Mouse (Mus musculus) left cerebral cortex, adult 8-10 months (tissue): ENCODE measurements around the gene Ankrd34a. TPM values are rescaled to one million over a fixed set of nuclear protein-coding genes. Genes with fewer than 3 reads are reported as not detected.
"Not testable (repeated sequence)": the region's sequence is repeated elsewhere in the genome, so short reads cannot be mapped to it uniquely, and the experiment has no call there.

ENCODE experiments used
- DNase-seq, 2 experiments: peaks; one replicate each; pipeline ENCODE4 v3.0.0; 2022; ENCODE audit warnings: low spot score in 2 of 2
- total RNA-seq, 4 experiments: library from RNA; stranded (reverse); gene quantifications; 2 replicates each; pipeline ENCODE4 v1.2.4; 2022

Gene Ankrd34a
- total RNA-seq, 4 experiments from 2014 or later = 60.4 to 65.0 (median 61.0) TPM

GRCm38 (mm10) chr3:96603311-96603710, 6.9 kb downstream of the Ankrd34a start:
- DNase-seq = no peak

GRCm38 (mm10) chr3:96606007-96606406, 9.6 kb downstream of the Ankrd34a start:
- not testable (repeated sequence) for DNase-seq

GRCm38 (mm10) chr3:96606618-96607017, 10.2 kb downstream of the Ankrd34a start:
- no peak for DNase-seq

GRCm38 (mm10) chr3:96617941-96618340, 21.5 kb downstream of the Ankrd34a start:
- no peak for DNase-seq

GRCm38 (mm10) chr3:96623201-96623600, 26.8 kb downstream of the Ankrd34a start:
- DNase-seq = no peak

- DNase-seq = peak; percentile 95 to 96
Observed at GRCm38 (mm10) chr3:96629729-96630600, 33.5 kb downstream of the Ankrd34a start, which contains the start of gene Rbm8a. Rbm8a (plus strand) TSS chr3:96629933.

GRCm38 (mm10) chr3:96632058-96632457, 35.6 kb downstream of the Ankrd34a start:
- no peak for DNase-seq

- no peak for DNase-seq
Observed at GRCm38 (mm10) chr3:96634015-96634414, 37.6 kb downstream of the Ankrd34a start.

- peak; percentile 82 to 87 for DNase-seq
Observed at GRCm38 (mm10) chr3:96634928-96635879, 38.8 kb downstream of the Ankrd34a start, which contains the start of the genes Pex11b and Gm42957. Pex11b (plus strand) TSS chr3:96635376. Gm42957 (plus strand) TSS chr3:96635474.

GRCm38 (mm10) chr3:96635906-96636305, 39.5 kb downstream of the Ankrd34a start:
- no peak for DNase-seq

GRCm38 (mm10) chr3:96636448-96636847, 40.0 kb downstream of the Ankrd34a start:
- DNase-seq = no peak

GRCm38 (mm10) chr3:96639219-96639618, 42.8 kb downstream of the Ankrd34a start:
- DNase-seq = no peak

- DNase-seq = no peak
Observed at GRCm38 (mm10) chr3:96645018-96645649, 48.7 kb downstream of the Ankrd34a start, which contains the start of gene Itga10. Itga10 (plus strand) TSS chr3:96645584.

- no peak for DNase-seq
Observed at GRCm38 (mm10) chr3:96647365-96647764, 50.9 kb downstream of the Ankrd34a start.

Other genes with a start within 250 kb of the Ankrd34a start
- not detected for gene BC107364, start 144.3 kb upstream of the Ankrd34a start, total RNA-seq
- 1 to 10 TPM; 1.4 to 2.0 (median 1.7) TPM for gene Hfe2, start 71.5 kb upstream of the Ankrd34a start, total RNA-seq
- gene Txnip, start 38.7 kb upstream of the Ankrd34a start, total RNA-seq = 10 to 100 TPM; 21.7 to 37.3 (median 26.8) TPM
- not detected for gene Gm16253, start 19.7 kb upstream of the Ankrd34a start, total RNA-seq
- 10 to 100 TPM; 22.8 to 26.6 (median 24.3) TPM for gene Polr3gl, start 2.5 kb upstream of the Ankrd34a start, total RNA-seq
- gene Lix1l, start 4.5 kb downstream of the Ankrd34a start, total RNA-seq = 10 to 100 TPM; 20.3 to 22.9 (median 21.9) TPM
- 10 to 100 TPM; 41.8 to 56.2 (median 46.5) TPM for gene Rbm8a, start 33.3 kb downstream of the Ankrd34a start, total RNA-seq
- 10 to 100 TPM; 52.7 to 62.6 (median 54.3) TPM for gene Pex11b, start 38.7 kb downstream of the Ankrd34a start, total RNA-seq
- gene Gm42957, start 38.8 kb downstream of the Ankrd34a start, total RNA-seq = under 1 TPM in 3 of 4 experiments, not detected in 1; 0.11 to 0.51 (median 0.15) TPM
- 1 to 10 TPM in 3 of 4 experiments, under 1 TPM in 1; 0.97 to 2.0 (median 1.5) TPM for gene Itga10, start 48.9 kb downstream of the Ankrd34a start, total RNA-seq
- 1 to 10 TPM; 7.2 to 9.0 (median 8.6) TPM for gene Ankrd35, start 73.5 kb downstream of the Ankrd34a start, total RNA-seq
- 10 to 100 TPM; 26.0 to 38.9 (median 31.5) TPM for gene Pias3, start 99.7 kb downstream of the Ankrd34a start, total RNA-seq
- gene Nudt17, start 111.9 kb downstream of the Ankrd34a start, total RNA-seq = 10 to 100 TPM in 2 of 4 experiments, 1 to 10 TPM in 2; 8.6 to 11.8 (median 10.0) TPM
- gene Polr3c, start 131.0 kb downstream of the Ankrd34a start, total RNA-seq = 10 to 100 TPM; 24.2 to 27.6 (median 26.6) TPM
- gene Rnf115, start 131.0 kb downstream of the Ankrd34a start, total RNA-seq = 10 to 100 TPM; 62.4 to 66.4 (median 64.4) TPM
- under 1 TPM in 3 of 4 experiments, not detected in 1; 0.33 to 0.46 (median 0.34) TPM for gene Pdzk1, start 232.6 kb downstream of the Ankrd34a start, total RNA-seq
- gene Cd160, start 232.7 kb downstream of the Ankrd34a start, total RNA-seq = not detected